Mouse (Mus musculus): ENCODE results near the gene Fosb. TPM values are rescaled to one million over a fixed set of nuclear protein-coding genes. Genes with fewer than 3 reads are reported as not detected.

The Fosb gene
- polyA plus RNA-seq, 1 experiment from 2014 or later: 0.06 TPM

DNA sequence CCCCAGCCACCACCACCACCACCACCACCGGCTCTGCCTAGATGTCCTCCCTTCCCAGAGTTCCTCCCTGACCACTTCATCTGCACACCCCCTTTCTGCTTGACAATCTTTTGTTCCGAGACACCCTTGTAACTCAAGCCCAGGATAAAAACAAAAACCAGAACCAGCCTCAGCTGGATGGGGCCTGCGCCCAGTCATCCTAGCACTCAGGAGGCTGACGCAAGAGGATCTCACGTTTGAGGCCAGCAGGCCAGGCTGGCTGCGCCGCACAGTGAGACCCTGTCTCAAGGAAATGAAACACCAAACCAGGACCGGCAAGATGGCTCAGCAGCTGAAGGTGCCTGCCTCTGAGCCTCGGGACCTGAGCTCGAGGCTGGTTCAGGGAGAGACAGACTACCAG is 42.8 kb downstream of the Fosb start:
- Histone ChIP-seq H3K36me3 (ENCODE audit: control insufficient read depth, insufficient read depth, low read length) (peaks cover 12% of the 10 kb centered on the region; the same call in 1 of the 2 replicates), H3K9ac (ENCODE audit: low read depth, low read length) (no peak overlapping the region)
- 76% methylated on average over 10 of the region's 10 CpGs for WGBS

DNA sequence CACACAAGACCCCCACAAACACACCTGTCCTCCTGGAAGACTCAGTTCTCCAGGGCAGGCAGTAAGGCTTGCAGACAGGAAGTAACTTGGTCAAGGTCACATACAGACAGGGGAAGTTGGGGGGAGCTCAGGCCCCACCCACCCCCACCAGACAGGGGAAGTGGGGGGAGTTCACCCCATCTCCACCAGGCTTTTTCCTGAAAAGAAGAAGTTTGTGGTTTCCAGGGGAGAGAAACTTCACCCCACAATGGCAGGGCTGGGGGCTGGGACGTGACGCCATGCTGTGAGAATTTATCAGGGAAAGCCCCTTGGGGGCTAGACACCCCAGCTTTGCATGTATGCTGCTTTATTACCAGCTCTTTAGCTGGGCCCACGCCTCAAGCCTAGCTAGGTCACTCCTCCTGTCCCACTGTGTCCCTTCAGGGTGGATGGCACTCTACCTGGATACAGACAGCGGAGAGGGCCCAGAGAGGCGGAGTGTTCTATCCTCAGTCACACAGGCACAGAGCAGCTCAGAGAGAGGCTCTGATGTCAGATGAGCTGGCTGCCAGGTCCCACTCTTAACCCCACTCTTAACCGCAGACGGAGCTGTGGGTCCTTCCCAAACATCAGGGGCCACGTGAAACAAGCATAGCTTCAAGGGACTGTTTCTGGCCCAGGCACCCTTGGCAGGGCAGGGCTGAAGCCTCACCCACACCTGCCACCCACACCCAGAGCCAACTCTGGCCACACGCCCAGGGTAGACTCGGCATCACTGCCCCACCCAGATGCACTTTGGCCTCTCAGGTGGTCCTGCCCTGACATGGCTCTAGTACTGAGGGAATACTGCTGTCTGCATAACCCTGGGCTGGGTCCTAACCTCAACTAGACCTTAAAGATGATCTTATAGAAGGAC is 43.7 kb downstream of the Fosb start:
- no peak overlapping the region for H3K4me3 ChIP-seq (ENCODE audit: low read length)
- H3K4me2 ChIP-seq (ENCODE audit: low read length): no peak overlapping the region
- H3K36me3 ChIP-seq (ENCODE audit: control insufficient read depth, insufficient read depth, low read length): peaks cover 12% of the 10 kb centered on the region; the same call in 1 of the 2 replicates
- H3K9ac ChIP-seq (ENCODE audit: low read depth, low read length): no peak overlapping the region
- no peak for ATAC-seq
- no peak overlapping the region for H3K27ac ChIP-seq (ENCODE audit: low read depth, low read length)
- no peaks in the 10 kb centered on the region for H3K27me3 ChIP-seq (replicated peaks; ENCODE audit: control insufficient read depth, insufficient read depth, low read length)
- peaks cover 20% of the 10 kb centered on the region for H3K4me1 ChIP-seq (ENCODE audit: control insufficient read depth, insufficient read depth, low read depth, low read length)
- WGBS: 81% methylated on average over 10 of the region's 10 CpGs
- H3K9me3 ChIP-seq (ENCODE audit: control insufficient read depth, low read length): no peaks in the 10 kb centered on the region

More for the DNA sequence above, 42.8 kb downstream of the Fosb start:
- no peaks in the 10 kb centered on the region for H3K27me3 ChIP-seq (replicated peaks; ENCODE audit: control insufficient read depth, insufficient read depth, low read length)
- no peaks in the 10 kb centered on the region for H3K9me3 ChIP-seq (ENCODE audit: control insufficient read depth, low read length)
- no peak overlapping the region for H3K27ac ChIP-seq (ENCODE audit: low read depth, low read length)
- H3K4me2 ChIP-seq (ENCODE audit: low read length): no peak overlapping the region
- ATAC-seq: no peak
- no peak overlapping the region for H3K4me3 ChIP-seq (ENCODE audit: low read length)
- peaks cover 20% of the 10 kb centered on the region for H3K4me1 ChIP-seq (ENCODE audit: control insufficient read depth, insufficient read depth, low read depth, low read length)

DNA sequence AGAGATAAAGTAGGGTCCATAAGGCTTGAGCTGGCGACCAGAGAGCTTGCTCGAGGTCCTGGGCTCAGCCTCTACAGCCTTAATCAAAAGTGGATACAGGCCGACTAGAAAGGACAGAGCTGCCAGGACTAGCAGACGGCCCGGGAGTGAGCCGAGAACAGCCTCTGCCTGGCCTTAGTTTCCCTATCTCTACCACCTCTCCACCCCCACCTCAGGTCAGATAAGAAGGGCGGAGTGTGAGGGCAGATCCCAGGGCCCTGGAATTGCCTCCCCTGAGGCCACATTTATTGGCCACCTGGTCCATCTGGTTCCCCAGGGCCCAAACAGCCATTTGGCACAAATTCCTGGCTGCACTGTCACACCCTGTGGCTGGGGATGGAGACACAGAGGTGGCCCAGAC is 44.7 kb downstream of the Fosb start:
- Histone ChIP-seq H3K27me3 (replicated peaks; ENCODE audit: control insufficient read depth, insufficient read depth, low read length) (no peaks in the 10 kb centered on the region), H3K4me3 (ENCODE audit: low read length) (no peak overlapping the region), H3K9ac (ENCODE audit: low read depth, low read length) (no peak overlapping the region), H3K4me2 (ENCODE audit: low read length) (no peak overlapping the region), H3K9me3 (ENCODE audit: control insufficient read depth, low read length) (no peaks in the 10 kb centered on the region), H3K36me3 (ENCODE audit: control insufficient read depth, insufficient read depth, low read length) (peaks cover 13% of the 10 kb centered on the region), H3K27ac (ENCODE audit: low read depth, low read length) (no peak overlapping the region), H3K4me1 (ENCODE audit: control insufficient read depth, insufficient read depth, low read depth, low read length) (peaks cover 14% of the 10 kb centered on the region)
- 84% methylated on average over 7 of the region's 7 CpGs for WGBS
- ATAC-seq: no peak

DNA sequence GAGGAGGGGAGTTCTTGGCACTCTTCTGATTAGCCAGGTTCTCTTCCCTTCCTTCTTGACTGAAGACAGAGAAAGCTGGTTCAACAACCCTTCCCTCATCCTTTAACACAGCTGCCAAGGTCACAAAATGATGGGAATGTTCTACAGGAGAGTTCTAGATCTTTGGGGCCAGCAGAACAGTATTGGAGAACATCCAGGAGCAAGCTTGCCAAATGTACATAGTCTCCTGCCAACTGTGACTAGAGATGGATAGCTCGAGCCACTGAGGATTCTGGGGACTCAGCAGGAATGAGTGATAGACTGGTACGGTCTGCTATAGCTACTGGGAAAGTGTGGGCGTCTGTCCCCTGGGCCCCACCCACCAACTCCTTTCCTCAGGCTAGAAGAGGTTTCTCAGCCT is 51.5 kb downstream of the Fosb start:
- H3K27me3 ChIP-seq (replicated peaks; ENCODE audit: control insufficient read depth, insufficient read depth, low read length): no peaks in the 10 kb centered on the region
- peaks cover 22% of the 10 kb centered on the region for H3K36me3 ChIP-seq (ENCODE audit: control insufficient read depth, insufficient read depth, low read length)
- WGBS: 75% methylated on average over 3 of the region's 3 CpGs
- H3K4me2 ChIP-seq (ENCODE audit: low read length): no peak overlapping the region
- no peak overlapping the region for H3K9ac ChIP-seq (ENCODE audit: low read depth, low read length)
- H3K4me1 ChIP-seq (ENCODE audit: control insufficient read depth, insufficient read depth, low read depth, low read length): no peaks in the 10 kb centered on the region
- ATAC-seq: no peak
- no peaks in the 10 kb centered on the region for H3K9me3 ChIP-seq (ENCODE audit: control insufficient read depth, low read length)
- H3K27ac ChIP-seq (ENCODE audit: low read depth, low read length): no peak overlapping the region
- H3K4me3 ChIP-seq (ENCODE audit: low read length): no peak overlapping the region

DNA sequence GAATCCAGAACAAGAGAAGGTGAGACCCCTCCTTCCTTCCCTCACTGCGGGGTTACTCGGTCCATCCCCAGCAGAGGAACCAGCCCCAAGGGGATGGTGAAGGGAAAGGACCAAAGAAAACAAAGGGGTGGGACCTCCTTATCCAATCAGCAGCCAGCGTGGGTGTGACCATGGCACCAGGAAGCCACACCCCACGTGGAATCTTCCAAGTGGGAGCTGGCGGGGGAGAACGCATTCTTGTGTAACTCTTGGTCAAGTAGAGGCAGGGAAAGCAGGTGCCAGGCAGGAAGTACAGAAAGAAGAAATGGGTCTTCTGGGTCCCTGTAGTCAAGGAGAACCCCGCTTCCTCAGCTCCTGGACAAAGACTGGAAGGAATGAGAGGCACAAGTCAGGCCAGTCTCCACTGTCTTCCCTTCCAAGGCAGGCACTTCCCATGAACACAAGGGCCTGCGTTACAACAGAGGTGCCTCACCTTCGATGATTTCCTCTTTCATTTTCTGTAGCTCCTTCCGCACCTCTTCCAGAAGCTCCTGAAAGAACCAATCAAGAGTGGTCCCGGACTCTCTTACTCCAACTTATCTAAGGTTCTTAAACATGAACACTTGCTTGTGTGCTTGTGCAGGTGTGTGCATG is 52.3 kb downstream of the Fosb start:
- H3K9me3 ChIP-seq (ENCODE audit: control insufficient read depth, low read length): no peaks in the 10 kb centered on the region
- no peaks in the 10 kb centered on the region for H3K27me3 ChIP-seq (replicated peaks; ENCODE audit: control insufficient read depth, insufficient read depth, low read length)
- H3K4me1 ChIP-seq (ENCODE audit: control insufficient read depth, insufficient read depth, low read depth, low read length): no peaks in the 10 kb centered on the region
- no peak overlapping the region for H3K27ac ChIP-seq (ENCODE audit: low read depth, low read length)
- ATAC-seq: peak; percentile 67
- WGBS: 34% methylated on average over 11 of the region's 11 CpGs
- H3K36me3 ChIP-seq (ENCODE audit: control insufficient read depth, insufficient read depth, low read length): peaks cover 22% of the 10 kb centered on the region
- H3K4me2 ChIP-seq (ENCODE audit: low read length): no peak overlapping the region
- H3K9ac ChIP-seq (ENCODE audit: low read depth, low read length): no peak overlapping the region
- H3K4me3 ChIP-seq (ENCODE audit: low read length): no peak overlapping the region

DNA sequence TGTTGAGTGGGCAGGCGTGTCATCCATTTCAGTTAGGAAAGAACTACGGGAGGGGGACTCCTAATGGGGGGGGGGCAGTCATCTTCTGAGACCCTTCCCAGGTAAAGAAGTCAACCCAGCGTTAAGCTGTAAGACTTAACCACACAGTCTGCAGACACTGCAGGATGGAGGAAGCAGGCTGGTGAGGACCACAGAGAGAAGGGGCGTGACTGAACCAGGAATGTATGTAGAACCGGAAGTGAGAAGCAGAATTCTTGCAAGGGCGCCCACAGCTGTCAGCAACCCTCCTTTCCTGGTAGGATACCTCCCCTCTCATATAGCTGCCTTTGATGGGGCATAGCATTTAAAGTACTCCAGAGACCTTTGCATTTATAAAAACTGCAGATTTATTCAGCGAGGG is 53.3 kb downstream of the Fosb start:
- peaks cover 22% of the 10 kb centered on the region for H3K36me3 ChIP-seq (ENCODE audit: control insufficient read depth, insufficient read depth, low read length)
- no peak overlapping the region for H3K27ac ChIP-seq (ENCODE audit: low read depth, low read length)
- no peak overlapping the region for H3K9ac ChIP-seq (ENCODE audit: low read depth, low read length)
- H3K4me1 ChIP-seq (ENCODE audit: control insufficient read depth, insufficient read depth, low read depth, low read length): no peaks in the 10 kb centered on the region
- 93% methylated on average over 7 of the region's 7 CpGs for WGBS
- no peaks in the 10 kb centered on the region for H3K9me3 ChIP-seq (ENCODE audit: control insufficient read depth, low read length)
- no peak for ATAC-seq
- no peaks in the 10 kb centered on the region for H3K27me3 ChIP-seq (replicated peaks; ENCODE audit: control insufficient read depth, insufficient read depth, low read length)
- H3K4me3 ChIP-seq (ENCODE audit: low read length): no peak overlapping the region
- no peak overlapping the region for H3K4me2 ChIP-seq (ENCODE audit: low read length)

DNA sequence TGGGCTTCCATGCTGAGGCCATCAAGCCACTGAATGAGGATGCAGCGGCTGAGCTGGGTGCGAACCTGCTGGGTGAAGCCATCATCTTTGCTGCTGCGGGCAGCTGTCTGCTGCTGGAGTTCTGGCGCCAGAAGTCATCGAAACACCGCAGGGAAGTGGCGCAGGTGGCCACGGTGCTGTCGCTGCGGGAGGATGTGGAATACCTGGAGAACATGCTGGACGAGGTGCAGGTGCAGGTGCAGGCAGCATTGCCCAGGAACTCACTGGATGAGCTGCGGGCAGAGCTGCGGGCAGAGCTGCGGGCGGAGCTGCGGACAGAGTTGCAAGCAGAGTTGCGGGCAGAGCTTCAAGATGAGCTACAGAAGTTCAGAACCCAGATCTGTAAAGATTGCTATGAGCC is 54.5 kb downstream of the Fosb start:
- H3K4me3 ChIP-seq (ENCODE audit: low read length): no peak overlapping the region
- no peak for ATAC-seq
- peaks cover 22% of the 10 kb centered on the region for H3K36me3 ChIP-seq (ENCODE audit: control insufficient read depth, insufficient read depth, low read length)
- H3K9ac ChIP-seq (ENCODE audit: low read depth, low read length): no peak overlapping the region
- H3K4me1 ChIP-seq (ENCODE audit: control insufficient read depth, insufficient read depth, low read depth, low read length): no peaks in the 10 kb centered on the region
- H3K9me3 ChIP-seq (ENCODE audit: control insufficient read depth, low read length): no peaks in the 10 kb centered on the region
- WGBS: 86% methylated on average over 17 of the region's 17 CpGs
- H3K27ac ChIP-seq (ENCODE audit: low read depth, low read length): no peak overlapping the region
- H3K27me3 ChIP-seq (replicated peaks; ENCODE audit: control insufficient read depth, insufficient read depth, low read length): no peaks in the 10 kb centered on the region
- no peak overlapping the region for H3K4me2 ChIP-seq (ENCODE audit: low read length)

DNA sequence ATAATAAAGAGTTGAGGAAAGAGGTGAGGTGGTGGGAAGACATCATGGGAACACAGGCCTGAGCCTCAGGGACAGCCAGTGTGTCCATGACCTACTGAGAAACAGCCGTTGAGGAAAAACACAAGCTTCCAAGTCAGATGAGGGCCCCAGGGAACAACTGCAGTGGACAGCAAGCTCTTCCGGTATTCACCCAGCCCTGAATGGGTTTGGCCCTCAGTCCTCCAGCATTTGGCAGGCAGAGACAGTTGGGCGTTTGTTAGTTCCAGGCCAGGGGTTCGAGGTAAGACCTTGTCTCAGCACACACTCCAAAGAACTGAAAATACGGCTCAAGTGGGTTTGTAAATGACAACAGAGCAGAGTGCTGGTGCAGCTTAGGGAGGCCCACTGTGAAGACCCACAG is 56.4 kb downstream of the Fosb start:
- Histone ChIP-seq H3K4me3 (ENCODE audit: low read length) (no peak overlapping the region), H3K27me3 (replicated peaks; ENCODE audit: control insufficient read depth, insufficient read depth, low read length) (no peaks in the 10 kb centered on the region), H3K4me1 (ENCODE audit: control insufficient read depth, insufficient read depth, low read depth, low read length) (no peaks in the 10 kb centered on the region), H3K9ac (ENCODE audit: low read depth, low read length) (no peak overlapping the region), H3K36me3 (ENCODE audit: control insufficient read depth, insufficient read depth, low read length) (peaks cover 14% of the 10 kb centered on the region), H3K27ac (ENCODE audit: low read depth, low read length) (no peak overlapping the region), H3K4me2 (ENCODE audit: low read length) (no peak overlapping the region), H3K9me3 (ENCODE audit: control insufficient read depth, low read length) (no peaks in the 10 kb centered on the region)
- no peak for ATAC-seq
- WGBS: 70% methylated on average over 5 of the region's 5 CpGs

All from hindbrain, embryonic 16.5 days (tissue).